Mouse (Mus musculus) large intestine, adult 2 months (tissue): Measurements from ENCODE around the gene Prap1. TPM values are rescaled to one million over a fixed set of nuclear protein-coding genes. Genes with fewer than 3 reads are reported as not detected.

Source experiments
- DNase-seq: peaks from one replicate; pipeline ENCODE4 v3.0.0-alpha.2; 2012; ENCODE audit warnings: low read depth, low spot score
- whole genome bisulfite sequencing: fragments of 180-500 bp; shearing (Covaris S2); methylation state at CpG from one replicate; pipeline ENCODE4 v1.1.7; 2018; 5-methylcytosine and 5-hydroxymethylcytosine counted together
- polyA plus RNA-seq: library from polyadenylated mRNA; depleted of rRNA; stranded (reverse); fragments of >200 nt; gene quantifications from 2 replicates; pipeline ENCODE4 v1.2.3, GENCODE M21; 2012; rRNA removed

Gene Prap1
- 873 and 1,752 TPM in 2 replicates for polyA plus RNA-seq

DNA sequence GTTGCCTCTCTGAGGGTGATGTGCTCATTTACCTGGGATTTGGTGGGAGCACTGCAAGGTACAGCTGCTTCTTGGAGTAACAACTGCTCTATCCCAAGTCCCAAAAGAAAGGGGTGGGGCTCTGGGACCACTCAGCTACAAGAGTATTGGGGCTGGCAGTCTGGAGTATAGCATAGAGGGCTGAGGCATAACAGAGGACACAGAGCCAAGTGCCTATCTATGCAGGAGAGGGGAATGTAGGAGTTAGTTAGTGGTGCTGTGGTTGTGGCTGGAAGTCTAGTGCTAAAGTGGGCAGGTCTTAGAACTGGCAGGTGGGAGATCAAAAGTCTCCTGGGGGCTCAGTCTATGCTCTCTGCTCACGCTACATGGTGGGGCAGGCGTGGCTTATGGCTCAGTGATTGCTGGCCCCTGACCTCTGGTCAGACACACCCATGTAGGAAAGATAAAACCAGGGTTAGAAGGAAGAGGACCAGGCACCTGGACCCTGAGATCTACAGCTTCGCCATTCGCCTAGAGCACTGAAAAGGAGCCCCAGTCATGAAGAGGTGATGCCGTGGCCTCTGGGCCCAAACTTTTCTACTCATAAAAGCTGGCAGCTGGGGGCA lies at the start of gene Prap1:
Gene Prap1, plus strand, starts transcription at position 472 of the 605 bp plus-strand sequence.
- DNase-seq = no peak
- WGBS = 39% methylated on average over 5 of the region's 5 CpGs

GRCm38 (mm10) chr7:140045546-140045945 lies 47.6 kb upstream of the Prap1 start:
- DNase-seq = no peak
- 75% methylated on average over 4 of the region's 4 CpGs for WGBS

- 1% methylated on average over 33 of the region's 33 CpGs for WGBS
- DNase-seq = no peak
These were observed 45.3 kb upstream of the Prap1 start for GRCm38 (mm10) chr7:140047811-140048311.

- WGBS = 2% methylated on average over 56 of the region's 56 CpGs
These were observed 44.7 kb upstream of the Prap1 start, which contains the start of gene Msx3 for GRCm38 (mm10) chr7:140048361-140049114. Gene Msx3, minus strand, starts transcription at chr7:140049089.

DNA sequence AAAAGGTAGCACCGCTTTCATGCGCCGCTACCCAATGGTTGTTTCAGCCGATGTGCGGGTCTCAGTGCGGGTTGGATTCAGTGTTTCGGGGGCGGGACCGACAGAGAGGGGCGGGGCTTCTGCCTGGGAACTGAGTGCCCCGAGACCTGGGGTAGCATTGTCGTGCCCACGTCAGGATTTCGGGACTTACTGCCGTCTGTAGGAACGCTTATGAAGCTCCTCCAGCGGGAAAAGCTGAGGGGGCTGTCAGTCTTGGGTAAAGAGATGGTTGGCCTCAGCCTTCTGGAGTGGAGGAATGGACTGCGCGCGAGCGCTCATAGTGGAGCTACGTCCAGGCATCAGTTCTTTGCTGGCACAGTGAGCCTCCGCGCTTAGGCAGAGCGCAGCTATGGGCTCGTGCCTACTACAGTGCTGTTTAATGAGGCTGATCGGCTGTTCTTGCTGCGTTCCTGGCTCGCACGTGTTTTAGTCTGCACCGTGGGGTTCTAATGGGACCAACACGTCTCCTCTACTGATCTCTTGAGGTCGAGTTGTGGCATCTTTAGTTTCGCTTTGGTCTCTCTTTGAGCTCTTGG lies 44.0 kb upstream of the Prap1 start:
- under 1% methylated on average over 34 of the region's 34 CpGs for WGBS
- DNase-seq = no peak

More at GRCm38 (mm10) chr7:140048361-140049114, 44.7 kb upstream of the Prap1 start, which contains the start of gene Msx3:
- no peak for DNase-seq

DNA sequence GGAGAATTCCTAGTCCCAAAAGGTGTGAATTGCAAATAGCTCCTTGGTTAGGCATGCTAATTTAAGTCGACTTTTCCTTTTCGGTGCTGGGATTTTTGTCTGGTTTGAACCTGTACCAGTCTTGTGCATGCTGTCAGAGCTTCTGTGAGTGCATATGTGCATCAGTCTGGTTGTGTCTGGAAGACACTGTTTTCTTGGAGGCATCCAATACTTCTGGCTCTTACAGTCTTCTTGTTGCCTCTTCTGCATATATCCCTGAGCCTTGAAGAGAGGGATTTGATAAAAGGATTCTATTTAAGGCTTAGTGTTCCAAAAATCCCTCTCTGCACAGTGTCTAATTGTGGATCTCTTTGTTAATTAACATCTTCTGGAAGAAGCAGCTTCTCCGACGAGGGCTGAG lies 39.1 kb upstream of the Prap1 start:
- DNase-seq = no peak
- WGBS = 80% methylated on average over 4 of the region's 4 CpGs

DNA sequence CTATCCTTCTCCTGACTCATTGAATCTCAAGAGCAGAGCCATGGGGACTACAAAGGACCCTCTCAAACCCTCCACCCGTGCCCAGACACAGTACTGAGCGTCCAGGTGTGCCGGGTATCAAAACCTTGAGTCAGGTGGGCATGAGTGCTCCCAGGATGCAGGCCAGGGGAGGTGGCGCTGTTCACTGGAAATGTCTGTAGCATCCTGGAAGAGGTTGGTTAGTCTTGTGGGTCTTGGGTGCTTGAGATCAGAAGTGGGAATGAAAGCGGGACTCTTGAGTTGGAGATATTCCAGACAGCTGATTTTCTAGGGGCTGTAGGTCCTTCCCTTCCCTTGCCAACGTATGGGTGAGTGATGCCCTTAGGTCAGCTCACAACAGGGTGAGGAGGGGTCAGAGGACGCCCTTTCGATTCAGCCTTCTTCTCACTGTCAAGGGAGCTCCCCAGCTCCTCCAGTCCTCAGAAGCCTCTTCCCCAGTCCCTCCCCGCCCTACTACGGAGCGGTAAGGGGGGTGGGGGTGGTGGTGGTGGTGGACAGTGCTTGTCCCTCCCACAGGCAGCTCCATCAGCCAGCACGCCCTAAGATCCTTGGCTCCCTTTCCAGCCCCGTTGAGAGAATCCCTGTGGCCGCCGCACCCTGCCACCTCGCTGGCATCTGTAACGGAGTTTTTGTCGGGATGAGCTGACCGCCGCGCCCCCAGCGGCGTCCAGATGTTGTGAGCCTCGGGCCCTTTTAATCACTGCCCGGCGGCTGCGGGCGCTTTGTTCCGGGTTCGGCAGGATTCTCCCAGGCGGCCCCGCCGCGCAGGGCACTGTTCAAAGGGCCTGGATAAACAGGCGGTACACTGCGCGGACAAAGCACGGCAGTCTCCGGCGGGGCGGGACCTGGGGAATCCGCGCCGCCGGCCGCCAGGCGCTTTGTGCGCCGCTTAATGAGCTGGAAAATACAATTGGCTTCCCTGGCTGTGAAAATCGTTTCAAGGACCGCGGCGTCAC lies 35.5 kb upstream of the Prap1 start:
- 6% methylated on average over 53 of the region's 53 CpGs for WGBS
- no peak for DNase-seq

GRCm38 (mm10) chr7:140058528-140058927 lies 34.7 kb upstream of the Prap1 start:
- WGBS = 43% methylated on average over 7 of the region's 7 CpGs
- DNase-seq = no peak

- DNase-seq = no peak
- WGBS = 71% methylated on average over 4 of the region's 4 CpGs
These were observed 33.6 kb upstream of the Prap1 start for GRCm38 (mm10) chr7:140059601-140060000.

DNA sequence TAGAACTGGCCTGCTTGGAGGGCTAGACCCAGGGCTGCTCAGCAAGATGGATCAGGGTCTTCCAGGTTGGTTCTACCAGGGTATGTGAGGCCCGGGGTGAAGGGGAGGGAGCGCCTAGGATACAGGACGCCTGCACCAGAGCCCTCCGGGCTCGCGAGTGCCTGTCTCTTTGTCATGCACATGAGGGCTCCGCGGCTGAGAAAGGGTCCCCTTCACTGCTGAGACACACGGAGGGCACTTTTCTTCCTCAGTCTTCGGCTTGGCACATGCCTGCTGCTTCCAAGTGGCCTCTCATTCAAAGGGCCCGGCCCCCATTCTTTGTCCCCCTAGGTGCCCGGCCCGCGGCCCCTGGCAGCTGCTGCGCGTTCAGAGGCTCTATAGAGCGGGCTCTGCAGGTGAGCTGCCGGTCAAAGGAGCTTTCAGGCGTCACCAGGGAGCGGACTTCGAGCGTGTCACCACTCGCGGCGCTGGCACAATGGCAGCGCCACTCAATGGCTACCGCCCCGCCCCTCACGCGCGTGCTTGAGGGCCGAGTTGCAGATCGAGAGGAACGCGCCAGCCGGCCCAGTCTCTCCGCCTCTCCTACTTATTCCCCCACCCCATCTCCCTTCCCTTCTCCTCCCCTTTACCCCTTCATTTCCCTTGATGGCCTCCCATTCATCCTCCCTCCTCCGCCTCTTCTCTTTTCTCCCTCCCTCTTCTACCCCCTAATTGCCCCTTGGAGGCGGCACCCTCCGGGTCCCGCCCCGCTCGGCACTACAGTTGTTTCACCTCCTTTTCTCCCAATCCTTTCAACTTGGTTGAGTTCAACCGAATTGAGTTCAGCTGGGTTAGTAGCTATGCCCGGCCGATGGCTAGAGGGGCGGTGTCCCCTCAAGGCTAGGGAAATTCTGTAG lies 32.0 kb upstream of the Prap1 start:
- no peak for DNase-seq
- WGBS = 4% methylated on average over 47 of the region's 47 CpGs

DNA sequence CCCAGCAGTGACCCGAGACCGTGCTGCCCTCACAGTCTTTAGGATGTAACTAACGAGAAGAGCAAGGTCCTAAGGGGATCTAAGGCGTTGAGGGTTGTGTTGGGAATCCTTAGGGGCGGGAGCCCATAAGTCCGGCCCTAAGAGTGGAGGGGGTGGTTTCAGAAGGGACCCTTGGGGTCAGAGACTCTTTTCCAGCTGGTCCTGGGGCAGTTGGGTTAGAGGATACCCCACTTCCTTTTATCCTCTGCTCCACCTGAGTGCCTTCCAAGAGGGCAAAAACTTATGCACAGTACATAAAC lies 31.4 kb upstream of the Prap1 start:
- 5% methylated on average over 6 of the region's 6 CpGs for WGBS
- no peak for DNase-seq

DNA sequence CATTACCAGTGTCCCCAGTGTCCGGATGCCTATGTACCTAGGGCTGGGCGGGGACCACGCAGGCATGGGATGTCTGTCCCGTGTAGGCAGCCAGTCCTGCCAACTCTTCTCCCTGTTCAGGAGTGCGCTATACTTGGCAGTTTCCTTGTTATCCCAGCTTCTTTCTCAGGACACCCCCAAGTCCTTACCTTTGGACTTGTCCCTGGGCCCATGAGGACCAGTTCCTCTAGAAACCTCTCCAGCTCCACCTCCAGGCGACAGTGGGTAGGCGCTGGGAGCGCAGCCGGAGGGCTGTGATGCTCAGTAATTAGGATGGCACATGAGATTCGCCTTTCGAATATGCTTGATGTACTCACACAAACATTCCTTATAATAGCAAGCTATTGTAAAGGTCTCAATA lies 30.9 kb upstream of the Prap1 start:
- no peak for DNase-seq
- 16% methylated on average over 11 of the region's 11 CpGs for WGBS

DNA sequence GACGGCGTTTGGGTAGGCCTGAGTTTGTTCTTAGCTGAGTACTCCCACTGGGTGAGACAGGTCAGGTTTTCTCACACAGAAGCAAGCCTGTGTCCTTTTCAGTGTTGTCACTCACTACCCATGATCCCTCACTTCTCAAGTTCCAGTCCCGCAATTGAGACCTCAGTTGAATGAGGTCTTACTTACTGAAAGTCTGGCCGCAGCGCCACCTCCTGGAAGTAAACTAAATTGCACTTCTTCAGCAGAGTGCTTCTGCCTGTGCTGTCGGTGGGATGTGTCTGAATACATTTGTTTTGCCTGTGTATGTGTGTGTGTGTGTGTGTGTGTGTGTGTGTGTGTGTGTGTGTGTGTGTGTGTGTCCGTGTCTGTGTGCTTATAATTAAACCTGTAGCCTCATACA lies 30.1 kb upstream of the Prap1 start:
- no peak for DNase-seq
- 21% methylated on average over 7 of the region's 7 CpGs for WGBS

DNA sequence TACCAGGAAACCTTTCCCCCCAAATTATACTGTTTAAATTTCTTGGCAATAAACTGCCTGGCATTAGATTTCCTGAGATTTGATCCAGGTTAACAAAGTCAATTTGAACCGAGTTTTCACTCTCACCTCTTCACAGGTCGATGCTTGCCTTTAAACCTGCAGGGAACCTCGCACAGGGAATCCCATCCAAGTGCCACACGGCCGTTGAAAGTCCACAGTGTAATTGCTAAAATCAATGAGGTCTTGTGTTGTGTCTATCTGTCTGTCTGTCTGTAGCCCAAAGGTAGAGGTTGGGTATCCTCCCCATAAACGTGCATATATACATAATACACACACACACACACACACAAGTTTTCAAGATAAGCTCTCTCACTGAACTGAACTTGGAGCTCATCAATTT lies 25.8 kb upstream of the Prap1 start:
- no peak for DNase-seq
- 30% methylated on average over 6 of the region's 6 CpGs for WGBS

GRCm38 (mm10) chr7:140070042-140070711 lies 23.0 kb upstream of the Prap1 start:
- WGBS = 36% methylated on average over 39 of the region's 39 CpGs
- no peak for DNase-seq

DNA sequence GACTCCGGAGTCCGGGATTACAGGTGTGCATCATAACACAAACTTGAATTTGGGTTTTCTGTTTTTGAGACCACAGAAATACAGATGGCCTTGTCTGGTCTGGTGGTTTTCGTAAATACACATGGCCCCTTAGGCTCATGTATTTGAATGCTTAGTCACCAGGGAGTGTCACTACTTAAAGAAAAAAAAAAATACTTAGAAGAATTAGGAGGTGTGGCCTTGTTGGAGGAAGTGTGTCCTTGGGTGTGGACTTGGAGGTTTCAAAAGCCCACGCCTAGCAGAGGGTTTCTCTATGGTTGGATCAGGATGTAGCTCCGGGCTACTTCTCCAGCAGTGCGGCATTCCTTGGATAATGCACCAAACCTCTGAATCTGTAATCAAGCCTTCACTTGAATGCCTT lies 15.5 kb upstream of the Prap1 start:
- DNase-seq = no peak
- 43% methylated on average over 6 of the region's 6 CpGs for WGBS

GRCm38 (mm10) chr7:140078711-140079110 lies 14.5 kb upstream of the Prap1 start:
- 4% methylated on average over 5 of the region's 5 CpGs for WGBS
- peak; percentile 63 for DNase-seq

GRCm38 (mm10) chr7:140080503-140081156 lies 12.6 kb upstream of the Prap1 start:
- DNase-seq = peak; percentile 37
- WGBS = 2% methylated on average over 24 of the region's 24 CpGs
